9 mouse cellular contexts compared by ENCODE assay signal in genomic region chr13:111944089-111944406, GRCm38 (mm10).
DNase-seq lines count a peak whose midpoint lies in the region; ATAC-seq and TF ChIP-seq lines count a peak whose summit lies in the region.
"Had no signal": no experiment of that assay in that cellular context is flagged by ENCODE, and none has a peak within 500 bp of the region (broad histone marks: within the 10 kb centered on the region; RNA-seq: fewer than 3 reads in every experiment).

No protein-coding gene starts in this region.

- H3K36me3 ChIP-seq in heart, postnatal 0 days (replicated peaks; ENCODE audit: control insufficient read depth, insufficient read depth, low read length): no peaks in the 10 kb centered on the region
- H3K36me3 ChIP-seq in intestine, embryonic 16.5 days (ENCODE audit: control insufficient read depth, insufficient read depth, low read length): no peaks in the 10 kb centered on the region
- H3K36me3 ChIP-seq in midbrain, postnatal 0 days (ENCODE audit: insufficient read depth, low read length): no peaks in the 10 kb centered on the region

- no peak overlapping the region for H3K9ac ChIP-seq in heart, postnatal 0 days (replicated peaks; ENCODE audit: low read depth, low read length)
- no peak overlapping the region for H3K9ac ChIP-seq in intestine, embryonic 16.5 days (ENCODE audit: low read depth, low read length)
- H3K9ac ChIP-seq in midbrain, postnatal 0 days (replicated peaks; ENCODE audit: low read length, poor library complexity, severe bottlenecking): no peak overlapping the region

- H3K27me3 ChIP-seq in heart, postnatal 0 days (ENCODE audit: control insufficient read depth, insufficient read depth, low read length): no peaks in the 10 kb centered on the region
- H3K27me3 ChIP-seq in intestine, embryonic 16.5 days (replicated peaks; ENCODE audit: control insufficient read depth, insufficient read depth, low read length): no peaks in the 10 kb centered on the region
- no peaks in the 10 kb centered on the region for H3K27me3 ChIP-seq in midbrain, postnatal 0 days (ENCODE audit: insufficient read depth, low read length)

- peaks cover 13% of the 10 kb centered on the region; the same call in 1 of the 2 replicates for H3K4me1 ChIP-seq in heart, postnatal 0 days (ENCODE audit: control insufficient read depth, insufficient read depth)
- no peaks in the 10 kb centered on the region; the same call in 1 of the 2 replicates for H3K4me1 ChIP-seq in intestine, embryonic 16.5 days (ENCODE audit: control insufficient read depth, insufficient read depth, low read length)
- no peaks in the 10 kb centered on the region; the same call in 1 of the 2 replicates for H3K4me1 ChIP-seq in midbrain, postnatal 0 days (ENCODE audit: insufficient read depth, low read length)

- 25% methylated on average over 5 of the region's 5 CpGs for WGBS in heart, postnatal 0 days
- 23% methylated on average over 5 of the region's 5 CpGs for WGBS in intestine, embryonic 16.5 days
- 13% methylated on average over 5 of the region's 5 CpGs for WGBS in midbrain, postnatal 0 days

- no peak overlapping the region for H3K27ac ChIP-seq in heart, postnatal 0 days (ENCODE audit: low read depth)
- 0 out of 2 replicates have a peak overlapping the region, but pooled peaks have one; percentile 6 for H3K27ac ChIP-seq in intestine, embryonic 16.5 days (ENCODE audit: low read length)
- no peak overlapping the region for H3K27ac ChIP-seq in midbrain, postnatal 0 days (ENCODE audit: low read depth, low read length)

- no peak overlapping the region for H3K4me3 ChIP-seq in heart, postnatal 0 days (ENCODE audit: low read depth, low read length)
- no peak overlapping the region for H3K4me3 ChIP-seq in intestine, embryonic 16.5 days (ENCODE audit: low read length)
- H3K4me3 ChIP-seq in midbrain, postnatal 0 days (ENCODE audit: low read depth, low read length): no peak overlapping the region
- H3K4me3 ChIP-seq: erythroblast, embryonic 14.5 days had no signal

- no peak overlapping the region for H3K4me2 ChIP-seq in heart, postnatal 0 days (ENCODE audit: low read depth, low read length)
- no peak overlapping the region for H3K4me2 ChIP-seq in intestine, embryonic 16.5 days (ENCODE audit: low read depth, low read length)
- H3K4me2 ChIP-seq in midbrain, postnatal 0 days (ENCODE audit: low read depth, low read length, poor library complexity, severe bottlenecking): no peak overlapping the region

- TF ChIP-seq CTCF in heart, postnatal 0 days (IDR thresholded peaks at IDR 0.05; ENCODE audit: low read depth): 0 out of 2 replicates have a peak, but pooled peaks have one; percentile 6
- TF ChIP-seq CTCF in midbrain, postnatal 0 days (IDR thresholded peaks at IDR 0.05): peak; percentile 20; the same call in 1 of the 2 replicates

- DNase-seq in heart, postnatal 0 days (ENCODE audit: low spot score): no peak
- no peak for DNase-seq in heart, adult 9 months (ENCODE audit: low spot score in 2 of 2)
- DNase-seq in midbrain, postnatal 0 days (ENCODE audit: low spot score): peak; percentile 77
- DNase-seq in yolk sac, embryonic 10.5 days (ENCODE audit: low spot score): no peak
- DNase-seq in adipocyte (ENCODE audit: low spot score): no peak
- DNase-seq in kidney, postnatal 36 days: no peak

- no peak for TF ChIP-seq EP300 in heart, postnatal 0 days (IDR thresholded peaks at IDR 0.05; ENCODE audit: low read depth)

- H3K9me3 ChIP-seq in heart, postnatal 0 days (replicated peaks; ENCODE audit: control insufficient read depth, low read length): no peaks in the 10 kb centered on the region
- H3K9me3 ChIP-seq in intestine, embryonic 16.5 days (ENCODE audit: control insufficient read depth, low read length): no peaks in the 10 kb centered on the region
- H3K9me3 ChIP-seq in midbrain, postnatal 0 days (ENCODE audit: low read length): no peaks in the 10 kb centered on the region

- no peak for ATAC-seq in heart, postnatal 0 days (ENCODE audit: insufficient read depth, low read depth)
- peak; percentile 39 for ATAC-seq in common myeloid progenitor, adult 5-6 weeks (replicated peaks; ENCODE audit: low read depth, poor library complexity, severe bottlenecking)
- ATAC-seq in intestine, embryonic 16.5 days: no peak
- ATAC-seq in midbrain, postnatal 0 days (ENCODE audit: low FRiP score): peak; percentile 83

Comparison
In these comparisons a context has a peak if more than half of its experiments do, and no peak if none do; other contexts are left out.
1. ATAC-seq: peak in common myeloid progenitor, adult 5-6 weeks (single experiment) and midbrain, postnatal 0 days (single experiment); none in heart, postnatal 0 days (single experiment) and intestine, embryonic 16.5 days (single experiment).